Mouse (Mus musculus): ENCODE results near the gene Tcp11l2.
A peak's percentile ranks its signal among the peaks of the same experiment; 100 is the strongest.

Tcp11l2 gene

GRCm38 (mm10) chr10:84556120-84556519 lies 20.3 kb upstream of the Tcp11l2 start:
- DNase-seq (ENCODE audit: low spot score in 2 of 2): no peak

GRCm38 (mm10) chr10:84558511-84558910 lies 17.9 kb upstream of the Tcp11l2 start:
- no peak for DNase-seq (ENCODE audit: low spot score in 2 of 2)

- DNase-seq (ENCODE audit: low spot score in 2 of 2): no peak
Measured at GRCm38 (mm10) chr10:84559986-84560385, 16.4 kb upstream of the Tcp11l2 start.

GRCm38 (mm10) chr10:84562121-84562520 lies 14.3 kb upstream of the Tcp11l2 start:
- no peak for DNase-seq (ENCODE audit: low spot score in 2 of 2)

- peak in 1 of 2 experiments; percentile 43 for DNase-seq (ENCODE audit: low spot score in 2 of 2)
Measured at GRCm38 (mm10) chr10:84562567-84563554, 13.6 kb upstream of the Tcp11l2 start.

DNA sequence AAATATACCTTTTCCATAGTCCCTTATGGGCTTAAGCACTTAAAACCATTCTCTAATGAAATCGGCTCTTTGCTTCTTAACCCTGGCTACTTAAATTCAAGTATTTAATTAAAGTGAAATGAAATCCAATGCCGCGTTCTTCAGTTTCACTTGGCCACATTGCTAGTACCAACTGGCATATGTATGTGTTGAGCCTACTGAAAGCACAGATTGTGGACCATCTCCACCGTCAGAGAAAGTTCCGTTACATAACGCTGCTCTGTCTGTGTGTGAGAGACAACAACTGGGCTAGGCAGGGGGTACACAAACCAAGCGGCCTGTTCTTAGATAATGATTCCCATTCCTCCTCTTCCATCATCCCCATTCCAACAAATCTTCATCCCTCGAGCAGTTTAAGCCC lies 12.0 kb upstream of the Tcp11l2 start:
- DNase-seq (ENCODE audit: low spot score in 2 of 2): no peak

DNA sequence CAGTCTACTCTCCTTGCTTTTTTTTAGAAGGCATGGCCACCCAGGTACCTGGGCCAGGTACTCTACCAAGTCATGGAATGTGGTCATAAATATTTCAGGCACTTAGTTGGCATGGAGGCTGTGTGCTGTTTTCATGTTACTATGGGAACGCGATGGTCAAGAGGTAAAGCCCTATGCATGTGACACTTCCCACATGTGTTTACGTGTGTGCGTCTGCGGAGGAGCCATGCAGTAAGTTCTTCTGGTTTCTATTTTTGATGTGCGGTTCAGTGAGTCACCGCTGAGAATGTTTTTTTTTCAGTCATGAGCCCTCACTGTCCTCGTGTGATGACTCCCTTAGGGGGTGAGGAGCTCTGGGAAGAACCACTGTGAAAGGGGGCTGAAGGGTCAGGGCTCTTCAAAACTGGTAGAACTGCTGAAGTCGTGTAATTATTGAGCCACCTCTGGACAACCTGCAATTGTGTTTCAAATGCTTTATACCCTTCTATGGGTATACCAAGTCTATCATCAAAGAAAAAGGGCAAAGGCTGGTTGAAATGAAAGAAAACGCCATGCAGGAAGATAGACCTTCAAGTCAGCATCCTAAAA lies 5.3 kb upstream of the Tcp11l2 start:
- DNase-seq (ENCODE audit: low spot score in 2 of 2): no peak

- DNase-seq (ENCODE audit: low spot score in 2 of 2): no peak
Measured at GRCm38 (mm10) chr10:84573671-84574420, 2.6 kb upstream of the Tcp11l2 start.

GRCm38 (mm10) chr10:84576029-84576394 lies 414 bp upstream of the Tcp11l2 start:
- no peak for DNase-seq (ENCODE audit: low spot score in 2 of 2)

- peak; percentile 89 to 92 for DNase-seq (ENCODE audit: low spot score in 2 of 2)
Measured at GRCm38 (mm10) chr10:84577071-84577727, 773 bp downstream of the Tcp11l2 start.

DNA sequence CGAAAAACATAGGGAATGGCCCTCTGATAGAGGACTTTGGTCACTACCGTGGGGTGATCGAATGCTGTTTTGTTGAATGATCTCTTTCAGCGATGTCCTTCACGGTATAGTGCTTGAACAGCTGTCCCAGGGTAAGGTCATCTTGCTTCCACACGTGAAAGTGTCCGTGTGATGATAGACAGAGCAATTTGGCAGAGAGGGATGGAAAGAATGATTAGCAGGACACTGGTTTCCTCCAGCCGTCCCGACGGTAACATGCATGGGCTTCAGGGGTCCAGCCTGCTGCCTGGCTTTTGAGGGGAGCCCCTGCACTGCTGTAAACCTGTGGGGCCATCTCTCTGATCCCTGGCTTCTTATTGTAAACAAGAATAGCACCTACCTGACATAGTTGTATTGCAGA lies 2.3 kb downstream of the Tcp11l2 start:
- DNase-seq (ENCODE audit: low spot score in 2 of 2): no peak

- no peak for DNase-seq (ENCODE audit: low spot score in 2 of 2)
Measured at GRCm38 (mm10) chr10:84579527-84579926, 3.1 kb downstream of the Tcp11l2 start.

DNA sequence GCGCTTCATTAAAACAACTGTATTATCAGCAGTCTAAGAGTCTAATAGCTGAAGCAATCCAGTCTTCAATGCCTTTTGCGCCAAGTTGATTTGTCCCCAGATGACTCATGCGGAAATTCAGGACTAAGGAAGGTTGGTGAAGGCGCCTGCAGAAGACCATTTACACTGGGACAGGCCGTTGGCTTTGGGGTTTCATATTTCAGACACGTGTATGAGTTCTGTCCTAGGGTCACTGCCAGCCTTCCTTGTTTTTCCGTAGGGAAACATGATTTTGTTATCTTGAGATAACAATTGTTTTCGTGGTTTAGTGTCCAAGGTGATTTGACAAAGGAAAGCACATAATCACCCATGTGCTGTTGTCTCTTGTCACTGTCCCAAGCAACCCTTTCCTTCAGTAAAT lies 4.8 kb downstream of the Tcp11l2 start:
- DNase-seq (ENCODE audit: low spot score in 2 of 2): peak; percentile 53 to 75

GRCm38 (mm10) chr10:84582236-84582635 lies 5.8 kb downstream of the Tcp11l2 start:
- DNase-seq (ENCODE audit: low spot score in 2 of 2): no peak

- no peak for DNase-seq (ENCODE audit: low spot score in 2 of 2)
Measured at GRCm38 (mm10) chr10:84584451-84585293, 8.2 kb downstream of the Tcp11l2 start.

DNA sequence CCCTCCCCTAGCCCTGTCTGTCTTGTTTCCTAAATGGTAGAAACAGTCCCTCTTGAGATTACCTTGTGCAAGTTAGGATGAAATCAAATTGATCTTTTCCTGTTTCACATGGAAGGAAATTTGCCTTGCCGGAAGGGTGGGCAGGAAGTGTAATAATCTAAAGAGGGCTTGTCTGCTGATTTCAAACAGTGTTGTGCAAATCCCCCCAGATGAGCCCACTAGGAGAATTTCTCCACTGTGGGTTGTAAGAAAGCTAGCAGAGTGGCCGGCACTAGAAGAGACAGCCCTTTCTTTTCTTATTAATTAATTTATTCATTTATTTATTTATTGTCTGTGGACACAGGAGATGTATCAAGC lies 8.8 kb downstream of the Tcp11l2 start:
- DNase-seq (ENCODE audit: low spot score in 2 of 2): no peak

DNA sequence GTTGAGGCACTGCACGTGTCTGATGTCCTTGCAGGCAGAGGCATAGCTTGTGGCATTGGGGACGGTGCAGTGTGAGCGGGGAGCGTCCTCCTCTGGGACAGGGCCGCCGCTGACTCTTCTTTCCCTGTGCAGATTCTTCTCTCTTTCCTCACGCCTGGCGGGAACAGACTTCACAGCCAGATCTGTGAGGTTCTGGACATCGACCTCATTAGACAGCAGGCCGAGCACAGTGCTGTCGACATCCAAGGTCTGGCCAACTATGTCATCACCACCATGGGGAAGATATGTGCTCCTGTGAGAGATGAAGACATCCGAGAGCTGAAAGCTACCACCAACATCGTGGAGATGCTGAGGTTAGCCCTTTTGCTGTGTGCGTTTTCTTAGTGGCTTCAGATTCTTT lies 14.5 kb downstream of the Tcp11l2 start:
- no peak for DNase-seq (ENCODE audit: low spot score in 2 of 2)

DNA sequence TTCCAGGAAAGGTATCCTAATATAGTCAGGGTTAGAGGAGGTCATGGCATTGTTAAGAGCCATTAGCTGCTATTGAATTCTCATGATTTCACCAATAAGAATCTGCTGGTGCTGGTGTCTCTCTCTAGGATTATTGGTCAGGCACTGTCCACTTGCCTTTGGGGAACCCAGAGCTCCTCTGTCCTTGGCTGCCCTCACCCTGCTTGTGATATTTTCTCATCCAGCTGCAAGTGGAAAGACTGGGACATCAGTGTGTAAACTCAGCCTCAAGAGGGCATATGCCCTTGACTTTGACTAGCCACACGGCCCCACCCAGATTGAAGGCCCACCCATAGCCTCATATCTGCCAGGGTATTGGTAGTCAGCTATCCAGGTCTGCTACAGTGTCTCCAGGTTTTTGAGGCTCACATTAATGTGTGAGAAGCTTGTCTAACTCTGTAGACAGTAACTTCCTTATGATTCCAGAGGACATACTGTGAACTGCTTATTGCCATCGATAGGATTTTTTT lies 15.3 kb downstream of the Tcp11l2 start:
- peak in 1 of 2 experiments; percentile 47 for DNase-seq (ENCODE audit: low spot score in 2 of 2)

DNA sequence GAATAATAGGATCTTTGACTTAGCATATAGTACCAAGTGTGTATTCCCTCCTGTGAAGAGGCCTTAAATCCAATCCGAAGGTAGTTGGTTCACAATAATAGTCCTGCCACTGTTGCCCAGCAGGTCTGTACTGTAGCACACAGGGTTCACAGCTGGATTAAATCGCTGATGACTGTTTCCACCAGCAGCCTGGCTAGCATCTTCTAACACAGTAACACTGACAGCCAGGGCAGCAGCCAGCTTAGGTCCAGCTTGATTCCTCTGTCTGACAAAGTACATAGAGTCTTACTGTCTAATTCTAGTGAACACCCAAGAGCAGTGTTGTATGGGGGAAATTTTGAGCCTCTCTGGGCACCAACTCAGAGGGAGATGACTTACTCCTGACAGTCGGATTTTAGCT lies 16.3 kb downstream of the Tcp11l2 start:
- no peak for DNase-seq (ENCODE audit: low spot score in 2 of 2)

GRCm38 (mm10) chr10:84597127-84597785 lies 20.8 kb downstream of the Tcp11l2 start:
- peak; percentile 74 to 75 for DNase-seq (ENCODE audit: low spot score in 2 of 2)
